Mouse (Mus musculus): ENCODE results near the gene Gprc5c. TPM values are rescaled to one million over a fixed set of nuclear protein-coding genes. Genes with fewer than 3 reads are reported as not detected.

Gprc5c gene
- polyA plus RNA-seq, 1 experiment from 2014 or later = 15.9 TPM

GRCm38 (mm10) chr11:114914978-114915377 lies 64.0 kb downstream of the Gprc5c start:
- ATAC-seq (ENCODE audit: insufficient read depth) = no peak
- 9% methylated on average over 7 of the region's 7 CpGs for WGBS (ENCODE audit: insufficient replicate concordance)
- Histone ChIP-seq H3K4me2 (no peak overlapping the region), H3K9me3 (replicated peaks) (no peaks in the 10 kb centered on the region), H3K9ac (no peak overlapping the region), H3K27ac (replicated peaks) (0 out of 2 replicates have a peak overlapping the region, but pooled peaks have one; percentile 29), H3K36me3 (replicated peaks) (no peaks in the 10 kb centered on the region), H3K27me3 (no peaks in the 10 kb centered on the region), H3K4me3 (replicated peaks) (no peak overlapping the region), H3K4me1 (replicated peaks) (peaks cover 5% of the 10 kb centered on the region)

- Histone ChIP-seq H3K36me3 (replicated peaks) (no peaks in the 10 kb centered on the region), H3K9me3 (replicated peaks) (no peaks in the 10 kb centered on the region), H3K4me2 (no peak overlapping the region), H3K9ac (no peak overlapping the region), H3K27me3 (no peaks in the 10 kb centered on the region), H3K27ac (replicated peaks) (no peak overlapping the region), H3K4me1 (replicated peaks) (peaks cover 5% of the 10 kb centered on the region), H3K4me3 (replicated peaks) (no peak overlapping the region)
- 28% methylated on average over 6 of the region's 6 CpGs for WGBS (ENCODE audit: insufficient replicate concordance)
- no peak for ATAC-seq (ENCODE audit: insufficient read depth)
These were observed 66.2 kb downstream of the Gprc5c start for GRCm38 (mm10) chr11:114917120-114917519.

Other genes with a start within 250 kb of the Gprc5c start
- gene Rpl38, start 182.6 kb upstream of the Gprc5c start, polyA plus RNA-seq (2015; fragmentation: Nextera tagmentation; extraction: Ambion mirVana) = 503 and 662 TPM in 2 replicates
- 8.1 and 10.5 TPM in 2 replicates for gene Ttyh2, start 175.7 kb upstream of the Gprc5c start, polyA plus RNA-seq (2015; fragmentation: Nextera tagmentation; extraction: Ambion mirVana)
- gene Dnaic2, start 123.7 kb upstream of the Gprc5c start, polyA plus RNA-seq (2015; fragmentation: Nextera tagmentation; extraction: Ambion mirVana) = 0.18 and 0.56 TPM in 2 replicates
- gene Kif19a, start 85.8 kb upstream of the Gprc5c start, polyA plus RNA-seq (2015; fragmentation: Nextera tagmentation; extraction: Ambion mirVana) = 0.07 TPM in 2 replicates
- 0.25 TPM in 1 of 2 replicates, not detected in the other for gene Btbd17, start 55.2 kb upstream of the Gprc5c start, polyA plus RNA-seq (2015; fragmentation: Nextera tagmentation; extraction: Ambion mirVana)
- gene Gpr142, start 52.2 kb upstream of the Gprc5c start, polyA plus RNA-seq (2015; fragmentation: Nextera tagmentation; extraction: Ambion mirVana) = not detected in 2 replicates
- 7.3 and 7.8 TPM in 2 replicates for gene Cd300a, start 38.9 kb downstream of the Gprc5c start, polyA plus RNA-seq (2015; fragmentation: Nextera tagmentation; extraction: Ambion mirVana)
- 1.3 and 1.5 TPM in 2 replicates for gene Cd300lb, start 83.2 kb downstream of the Gprc5c start, polyA plus RNA-seq (2015; fragmentation: Nextera tagmentation; extraction: Ambion mirVana)
- not detected in 2 replicates for gene Cd300c, start 118.0 kb downstream of the Gprc5c start, polyA plus RNA-seq (2015; fragmentation: Nextera tagmentation; extraction: Ambion mirVana)
- 1.2 and 1.3 TPM in 2 replicates for gene Cd300ld, start 138.8 kb downstream of the Gprc5c start, polyA plus RNA-seq (2015; fragmentation: Nextera tagmentation; extraction: Ambion mirVana)
- gene Cd300c2, start 150.7 kb downstream of the Gprc5c start, polyA plus RNA-seq (2015; fragmentation: Nextera tagmentation; extraction: Ambion mirVana) = 8.7 and 9.5 TPM in 2 replicates
- gene Cd300ld2, start 165.0 kb downstream of the Gprc5c start, polyA plus RNA-seq (2015; fragmentation: Nextera tagmentation; extraction: Ambion mirVana) = not detected in 2 replicates
- gene Cd300ld4, start 175.9 kb downstream of the Gprc5c start, polyA plus RNA-seq (2015; fragmentation: Nextera tagmentation; extraction: Ambion mirVana) = not detected in 2 replicates
- not detected in 2 replicates for gene Cd300ld5, start 186.6 kb downstream of the Gprc5c start, polyA plus RNA-seq (2015; fragmentation: Nextera tagmentation; extraction: Ambion mirVana)
- not detected in 2 replicates for gene Cd300ld3, start 197.3 kb downstream of the Gprc5c start, polyA plus RNA-seq (2015; fragmentation: Nextera tagmentation; extraction: Ambion mirVana)
- 0.67 and 0.89 TPM in 2 replicates for gene Cd300e, start 211.0 kb downstream of the Gprc5c start, polyA plus RNA-seq (2015; fragmentation: Nextera tagmentation; extraction: Ambion mirVana)
- 2.2 and 2.3 TPM in 2 replicates for gene Rab37, start 240.3 kb downstream of the Gprc5c start, polyA plus RNA-seq (2015; fragmentation: Nextera tagmentation; extraction: Ambion mirVana)

Data from liver, embryonic 15.5 days (tissue).